ENCODE assay signal across 22 mouse cellular contexts in genomic region chr5:104662091-104662490, GRCm38 (mm10).
DNase-seq lines count a peak whose midpoint lies in the region; ATAC-seq and TF ChIP-seq lines count a peak whose summit lies in the region.
"Had no signal": no experiment of that assay in that cellular context is flagged by ENCODE, and none has a peak within 500 bp of the region (broad histone marks: within the 10 kb centered on the region; RNA-seq: fewer than 3 reads in every experiment).

No protein-coding gene starts in this region.

- WGBS in liver, postnatal 0 days (ENCODE audit: insufficient replicate concordance) = 76% methylated on average over 6 of the region's 6 CpGs

- no peaks in the 10 kb centered on the region for H3K27me3 ChIP-seq in liver, postnatal 0 days (ENCODE audit: insufficient read depth, low read length)
- H3K27me3 ChIP-seq: embryonic facial prominence, embryonic 13.5 days; heart, embryonic 13.5 days; hindbrain, embryonic 12.5 days had no signal

- H3K9ac ChIP-seq in ES-E14 (ENCODE audit: insufficient read depth, low read depth, low read length, poor library complexity, severe bottlenecking) = peak overlapping the region; percentile 81; the same call in 1 of the 2 replicates
- no peak overlapping the region for H3K9ac ChIP-seq in liver, postnatal 0 days (replicated peaks)
- H3K9ac ChIP-seq: embryonic facial prominence, embryonic 13.5 days; heart, embryonic 13.5 days; hindbrain, embryonic 12.5 days had no signal

- in situ Hi-C loops in ES-E14 (cut with MboI; ENCODE audit: low sequenced_read_pairs in 2 of 2, unreplicated experiment in 2 of 2) = no loop called here

- peak overlapping the region; percentile 58; the same call in 1 of the 2 replicates for H3K27ac ChIP-seq in ES-E14 (ENCODE audit: insufficient read depth, low read depth, low read length, poor library complexity, severe bottlenecking)
- no peak overlapping the region for H3K27ac ChIP-seq in liver, postnatal 0 days (ENCODE audit: low read depth)
- H3K27ac ChIP-seq: embryonic facial prominence, embryonic 13.5 days; gastrocnemius, adult 2 months; heart, embryonic 13.5 days; hindbrain, embryonic 12.5 days had no signal

- intact Hi-C loops in heart, postnatal 14 days (cut with DNase I) = no loop called here

- H3K36me3 ChIP-seq in ES-E14 (ENCODE audit: control insufficient read depth, insufficient read depth, low read length, poor library complexity, severe bottlenecking) = no peaks in the 10 kb centered on the region
- no peaks in the 10 kb centered on the region for H3K36me3 ChIP-seq in liver, postnatal 0 days (replicated peaks; ENCODE audit: insufficient read depth, low read length)
- H3K36me3 ChIP-seq: embryonic facial prominence, embryonic 13.5 days; heart, embryonic 13.5 days; hindbrain, embryonic 12.5 days had no signal

- H3K4me2 ChIP-seq in liver, postnatal 0 days (ENCODE audit: low read depth, low read length) = no peak overlapping the region
- H3K4me2 ChIP-seq: embryonic facial prominence, embryonic 13.5 days; heart, embryonic 13.5 days; hindbrain, embryonic 12.5 days had no signal

- peak overlapping the region; percentile 54 to 57; a peak in 3 of 4 replicates for H3K4me3 ChIP-seq in ES-E14 (ENCODE audit: insufficient read depth in 1 of 2, low read depth in 1 of 2, low read length in 2 of 2, poor library complexity in 1 of 2, severe bottlenecking in 1 of 2)
- H3K4me3 ChIP-seq in liver, postnatal 0 days (ENCODE audit: low read depth, low read length) = no peak overlapping the region
- H3K4me3 ChIP-seq: embryonic facial prominence, embryonic 13.5 days; gastrocnemius, adult 2 months; heart, embryonic 13.5 days; hindbrain, embryonic 12.5 days had no signal

- TF ChIP-seq EP300 in liver, postnatal 0 days (IDR thresholded peaks at IDR 0.05; ENCODE audit: low read depth) = no peak

- no peaks in the 10 kb centered on the region for H3K9me3 ChIP-seq in ES-E14 (ENCODE audit: control insufficient read depth, insufficient read depth, low read depth, low read length)
- H3K9me3 ChIP-seq in liver, postnatal 0 days (ENCODE audit: low read length) = peaks cover 5% of the 10 kb centered on the region; the same call in 1 of the 2 replicates

- DNase-seq in retina, embryonic 14.5 days (ENCODE audit: low spot score) = peak; percentile 1
- no peak for DNase-seq in retina, postnatal 1 day
- peak; percentile 19 for DNase-seq in ES-E14 (ENCODE audit: low read depth, low spot score)
- DNase-seq in WW6 (ENCODE audit: low read depth, low spot score) = peak; percentile 33
- DNase-seq in gastrocnemius, postnatal 25 days = no peak
- DNase-seq in heart, postnatal 14 days = no peak
- no peak for DNase-seq in liver, postnatal 0 days
- no peak for DNase-seq in adrenal gland, adult 8-10 months
- DNase-seq: adrenal gland, postnatal 10 days; cerebellum, adult 18-20 months; cerebellum, adult 9-11 months; cerebellum, postnatal 36 days; gastrocnemius, adult 2 months; gastrocnemius, postnatal 36 days; heart, postnatal 4 days had no signal

- ATAC-seq in liver, postnatal 0 days = no peak
- ATAC-seq: forebrain, embryonic 14.5 days; hindbrain, embryonic 16.5 days; inflammation-experienced regulatory T-cells, adult 6 months; intestine, postnatal 0 days had no signal

- no peak for TF ChIP-seq CTCF in liver, postnatal 0 days (IDR thresholded peaks at IDR 0.05; ENCODE audit: low read depth)

- no peaks in the 10 kb centered on the region for H3K4me1 ChIP-seq in ES-E14 (ENCODE audit: control insufficient read depth in 2 of 2, insufficient read depth in 2 of 2, low read length in 2 of 2, poor library complexity in 1 of 2)
- no peaks in the 10 kb centered on the region for H3K4me1 ChIP-seq in liver, postnatal 0 days (ENCODE audit: insufficient read depth)
- H3K4me1 ChIP-seq: embryonic facial prominence, embryonic 13.5 days; heart, embryonic 13.5 days; hindbrain, embryonic 12.5 days had no signal

TF ChIP-seq in ES-E14, 5 proteins besides CTCF, POLR2A, EP300 and RAD21:
- TF ChIP-seq MAFK (IDR thresholded peaks at IDR 0.05; ENCODE audit: insufficient read depth, low read depth, low read length) = no peak
- peak; percentile 30; the same call in 1 of the 2 replicates for TF ChIP-seq CHD2 (IDR thresholded peaks at IDR 0.05; ENCODE audit: low read depth, low read length)
- TF ChIP-seq ZNF384 (IDR thresholded peaks at IDR 0.05; ENCODE audit: low read depth, low read length) = no peak
- TF ChIP-seq ZC3H11A (IDR thresholded peaks at IDR 0.05; ENCODE audit: borderline replicate concordance, low read depth, low read length) = no peak
- no peak for TF ChIP-seq HCFC1 (IDR thresholded peaks at IDR 0.05; ENCODE audit: borderline replicate concordance, insufficient read depth, low read length)

Comparison
In these comparisons a context has a peak if more than half of its experiments do, and no peak if none do; other contexts are left out.
1. DNase-seq: peak in retina, embryonic 14.5 days (single experiment), ES-E14 (single experiment) and WW6 (single experiment); none in retina, postnatal 1 day (single experiment), gastrocnemius, postnatal 25 days (single experiment), heart, postnatal 14 days (0 of 2), liver, postnatal 0 days (single experiment) and adrenal gland, adult 8-10 months (single experiment).